Mouse (Mus musculus): ENCODE measurements at regions not wholly inside any gene's neighbourhood (a gene's known extent, or its start where the extent isn't known, plus 50 kb on each side); places are given as distances from the start of the nearest gene placed in this dataset.

GRCm38 (mm10) chr11:41852813-41853212 lies 147.8 kb downstream of the Gabrg2 start:
- DNase-seq (ENCODE audit: extremely low spot score): no peak

- peak; percentile 22 for DNase-seq (ENCODE audit: extremely low spot score)
These were observed 174.5 kb downstream of the Gabrg2 start for GRCm38 (mm10) chr11:41825978-41826679.

DNA sequence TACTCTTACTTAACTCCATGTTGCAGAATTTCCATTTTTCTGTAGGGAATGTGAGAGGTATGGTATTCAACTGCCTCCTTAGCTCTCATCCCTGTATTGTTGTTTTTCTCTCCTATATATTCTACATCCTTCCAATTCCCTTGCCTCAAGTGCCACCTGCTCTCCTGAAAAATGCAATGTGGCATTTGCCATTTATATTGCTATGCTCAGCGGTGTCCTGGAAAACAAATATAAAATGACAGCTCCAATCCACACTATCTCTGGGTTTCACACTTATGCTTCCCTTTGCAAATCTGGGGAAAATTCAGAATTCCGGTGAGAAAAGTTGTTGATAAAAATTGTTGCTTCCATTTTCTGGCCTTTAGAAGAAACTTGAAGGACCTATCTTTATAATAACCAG lies 182.6 kb downstream of the Gabrg2 start:
- no peak for DNase-seq (ENCODE audit: extremely low spot score)

- no peak for DNase-seq (ENCODE audit: extremely low spot score)
These were observed 187.7 kb downstream of the Gabrg2 start for GRCm38 (mm10) chr11:41812996-41813395.

DNA sequence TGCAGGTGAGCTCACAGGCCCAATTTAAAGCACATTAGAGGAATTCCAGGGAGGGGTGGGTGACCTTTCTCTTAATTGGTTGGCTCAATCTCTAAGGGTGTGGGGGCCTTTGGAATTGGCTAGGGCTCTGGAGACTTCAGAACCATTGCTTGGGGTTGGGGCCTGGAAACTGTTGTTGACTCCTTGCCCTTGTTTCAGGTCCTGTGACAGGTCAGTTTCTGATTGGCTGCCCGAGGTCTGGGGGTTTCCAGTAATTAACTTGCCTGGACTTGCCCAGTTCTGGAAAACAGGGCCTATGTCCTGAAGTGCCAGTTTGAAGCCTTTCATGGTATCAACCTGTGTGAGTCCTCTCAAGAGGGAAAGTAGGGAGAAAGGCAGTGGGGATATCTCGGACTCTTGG lies 191.8 kb downstream of the Gabrg2 start:
- no peak for DNase-seq (ENCODE audit: extremely low spot score)

- no peak for DNase-seq (ENCODE audit: extremely low spot score)
These were observed 208.5 kb downstream of the Gabrg2 start for GRCm38 (mm10) chr11:41792206-41792605.

Data from embryo, embryonic 9.5 days (tissue).